Mouse (Mus musculus): ENCODE measurements at regions not wholly inside any gene's neighbourhood (a gene's known extent, or its start where the extent isn't known, plus 50 kb on each side); places are given as distances from the start of the nearest gene placed in this dataset.

DNA sequence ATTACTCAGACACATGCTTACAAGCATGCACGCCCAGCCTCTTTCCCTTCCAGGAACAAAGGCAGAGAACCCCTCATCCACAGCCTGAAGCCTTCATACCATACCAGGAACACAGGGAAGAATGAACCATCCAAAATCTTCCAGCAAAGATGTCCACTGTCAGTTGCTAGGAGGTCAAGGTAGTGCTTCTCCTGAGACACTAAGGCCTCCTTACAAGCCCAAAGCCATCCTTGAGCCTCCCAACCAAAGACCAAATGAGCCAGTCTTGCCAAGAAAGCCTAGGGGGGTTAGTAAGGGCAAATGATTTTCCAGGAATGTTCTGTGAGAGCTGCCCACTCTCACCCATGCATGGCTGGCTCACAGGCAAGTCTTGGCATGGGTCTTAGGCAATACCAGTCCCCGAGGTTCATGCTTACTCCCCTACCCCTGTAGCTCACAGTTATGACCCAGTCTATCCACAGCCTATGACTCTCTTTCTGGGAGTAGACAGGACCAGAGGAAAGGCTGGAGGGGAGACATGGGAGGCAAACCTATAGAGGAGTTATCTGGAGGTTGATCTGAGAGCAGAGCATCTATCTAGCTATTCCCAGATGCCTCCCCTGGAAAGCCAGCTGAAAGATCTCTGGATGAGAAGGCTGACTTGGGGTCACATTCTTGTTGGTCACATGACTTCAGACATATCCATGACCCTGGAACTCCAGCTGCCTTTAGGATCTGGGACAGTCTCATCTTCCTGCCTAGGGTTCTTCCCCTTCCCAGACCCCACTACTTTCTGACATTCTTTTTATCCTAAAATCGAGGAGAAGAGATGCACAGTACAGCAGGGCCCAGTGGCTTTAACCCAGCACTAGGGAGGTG is 112.4 kb downstream of the Zfp36l2 start:
- Histone ChIP-seq H3K9me3 (ENCODE audit: low read length) (no peaks in the 10 kb centered on the region), H3K9ac (replicated peaks; ENCODE audit: low read length) (no peak overlapping the region), H3K36me3 (ENCODE audit: insufficient read depth, low read length) (no peaks in the 10 kb centered on the region), H3K4me3 (ENCODE audit: low read length) (no peak overlapping the region), H3K27me3 (ENCODE audit: insufficient read depth, low read length) (no peaks in the 10 kb centered on the region), H3K27ac (ENCODE audit: low read length) (peak overlapping the region; percentile 69), H3K4me2 (replicated peaks; ENCODE audit: low read depth, low read length) (no peak overlapping the region), H3K4me1 (ENCODE audit: insufficient read depth, low read length) (peaks cover 14% of the 10 kb centered on the region; the same call in 1 of the 2 replicates)
- no peak for ATAC-seq (ENCODE audit: low FRiP score, low TSS enrichment)
- 67% methylated on average over 3 of the region's 3 CpGs for WGBS

DNA sequence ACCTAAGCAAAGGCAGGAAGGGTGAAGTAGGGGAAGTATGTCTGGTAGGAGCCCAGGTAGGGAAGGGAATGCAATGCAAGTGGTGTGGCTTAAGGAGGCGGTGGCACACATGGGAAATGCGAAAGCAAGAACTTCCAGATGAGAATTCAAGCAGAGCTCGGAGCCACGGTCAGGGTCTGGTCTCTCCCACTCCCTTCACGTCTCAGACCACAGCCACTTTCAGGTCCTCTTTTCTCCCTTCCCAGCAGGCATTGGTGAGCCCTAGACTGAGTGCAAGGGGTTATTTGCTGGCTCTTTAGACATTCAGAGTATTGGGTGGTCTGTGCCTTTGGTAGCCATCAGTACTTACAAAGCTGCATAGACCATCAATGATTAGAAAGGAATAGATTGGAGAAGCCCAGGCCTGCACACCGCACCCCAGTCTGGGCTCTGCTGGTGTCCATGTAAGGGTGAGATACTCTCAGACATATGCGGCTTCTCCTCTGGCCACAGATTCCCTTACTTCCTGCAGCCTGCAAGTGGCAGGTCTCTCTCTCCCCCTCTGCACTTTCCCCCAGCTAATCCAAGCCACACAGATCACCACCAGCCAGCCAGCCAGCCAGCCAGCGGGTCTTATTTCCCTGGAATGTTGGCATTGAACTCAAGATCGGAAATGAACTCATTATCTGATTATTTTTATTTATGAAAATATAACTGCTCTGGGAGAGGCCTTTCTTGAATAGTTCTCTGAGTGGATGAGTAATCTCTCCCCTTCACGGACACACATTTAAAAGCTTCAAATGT is 113.6 kb downstream of the Zfp36l2 start:
- ATAC-seq (ENCODE audit: low FRiP score, low TSS enrichment): no peak
- H3K27me3 ChIP-seq (ENCODE audit: insufficient read depth, low read length): no peaks in the 10 kb centered on the region
- no peak overlapping the region for H3K9ac ChIP-seq (replicated peaks; ENCODE audit: low read length)
- peaks cover 14% of the 10 kb centered on the region; the same call in 1 of the 2 replicates for H3K4me1 ChIP-seq (ENCODE audit: insufficient read depth, low read length)
- WGBS: 70% methylated on average over 10 of the region's 10 CpGs
- H3K9me3 ChIP-seq (ENCODE audit: low read length): no peaks in the 10 kb centered on the region
- peak overlapping the region; percentile 69 for H3K27ac ChIP-seq (ENCODE audit: low read length)
- no peaks in the 10 kb centered on the region for H3K36me3 ChIP-seq (ENCODE audit: insufficient read depth, low read length)
- no peak overlapping the region for H3K4me2 ChIP-seq (replicated peaks; ENCODE audit: low read depth, low read length)
- H3K4me3 ChIP-seq (ENCODE audit: low read length): no peak overlapping the region

- H3K36me3 ChIP-seq (ENCODE audit: insufficient read depth, low read length): no peaks in the 10 kb centered on the region
- H3K4me3 ChIP-seq (ENCODE audit: low read length): no peak overlapping the region
- H3K27me3 ChIP-seq (ENCODE audit: insufficient read depth, low read length): no peaks in the 10 kb centered on the region
- peak overlapping the region; percentile 80 for H3K27ac ChIP-seq (ENCODE audit: low read length)
- WGBS: 43% methylated on average over 4 of the region's 4 CpGs
- no peak overlapping the region for H3K4me2 ChIP-seq (replicated peaks; ENCODE audit: low read depth, low read length)
- peak; percentile 53; the same call in 1 of the 2 replicates for ATAC-seq (ENCODE audit: low FRiP score, low TSS enrichment)
- H3K9me3 ChIP-seq (ENCODE audit: low read length): no peaks in the 10 kb centered on the region
- peaks cover 14% of the 10 kb centered on the region; the same call in 1 of the 2 replicates for H3K4me1 ChIP-seq (ENCODE audit: insufficient read depth, low read length)
- no peak overlapping the region for H3K9ac ChIP-seq (replicated peaks; ENCODE audit: low read length)
These were observed 115.2 kb downstream of the Zfp36l2 start for GRCm38 (mm10) chr17:84072426-84073030.

DNA sequence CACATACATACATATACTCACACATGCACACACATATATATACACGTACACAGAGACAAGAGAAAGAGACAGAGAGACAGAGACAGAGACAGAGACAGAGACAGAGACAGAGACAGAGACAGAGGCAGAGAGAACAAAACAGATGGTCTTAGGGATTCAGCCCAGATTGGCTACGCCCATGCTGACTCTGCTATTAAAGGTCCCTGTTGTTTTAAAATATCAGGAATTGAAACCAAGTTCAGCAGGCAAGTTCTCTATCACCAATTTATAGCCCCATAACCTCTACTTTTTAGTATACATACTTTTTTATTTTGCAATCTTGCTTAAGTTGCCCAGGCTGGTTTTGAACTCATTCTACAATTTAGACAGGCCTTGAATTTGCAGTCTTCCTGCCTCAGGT is 115.9 kb downstream of the Zfp36l2 start:
- H3K36me3 ChIP-seq (ENCODE audit: insufficient read depth, low read length): no peaks in the 10 kb centered on the region
- no peaks in the 10 kb centered on the region for H3K27me3 ChIP-seq (ENCODE audit: insufficient read depth, low read length)
- peaks cover 14% of the 10 kb centered on the region; the same call in 1 of the 2 replicates for H3K4me1 ChIP-seq (ENCODE audit: insufficient read depth, low read length)
- no peak overlapping the region for H3K4me3 ChIP-seq (ENCODE audit: low read length)
- WGBS: 84% methylated on average over 2 of the region's 2 CpGs
- no peak for ATAC-seq (ENCODE audit: low FRiP score, low TSS enrichment)
- H3K9ac ChIP-seq (replicated peaks; ENCODE audit: low read length): no peak overlapping the region
- no peak overlapping the region for H3K4me2 ChIP-seq (replicated peaks; ENCODE audit: low read depth, low read length)
- H3K27ac ChIP-seq (ENCODE audit: low read length): no peak overlapping the region
- no peaks in the 10 kb centered on the region for H3K9me3 ChIP-seq (ENCODE audit: low read length)

GRCm38 (mm10) chr17:84070596-84070995 is 117.2 kb downstream of the Zfp36l2 start:
- ATAC-seq (ENCODE audit: low FRiP score, low TSS enrichment): no peak
- peaks cover 14% of the 10 kb centered on the region; the same call in 1 of the 2 replicates for H3K4me1 ChIP-seq (ENCODE audit: insufficient read depth, low read length)

DNA sequence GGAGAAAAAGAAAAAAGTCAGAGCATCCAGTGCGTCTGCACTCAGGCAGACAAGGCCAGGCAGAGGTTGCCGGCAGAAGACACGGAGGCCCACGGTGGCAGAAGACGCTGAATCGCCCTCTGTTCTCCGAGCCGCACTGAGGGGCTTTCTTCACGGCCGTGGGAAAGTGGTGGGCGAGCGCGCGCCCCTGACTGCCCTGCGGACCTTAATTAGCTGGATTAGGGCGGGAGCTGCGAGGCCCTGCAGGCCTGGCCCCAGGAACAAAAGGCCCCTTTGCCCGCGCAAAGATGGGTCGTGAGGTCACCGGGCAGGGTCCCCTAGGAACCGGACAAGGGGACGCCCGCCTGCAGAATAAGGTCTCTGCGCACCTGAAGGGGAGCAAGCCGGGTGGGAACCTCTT is 120.6 kb downstream of the Zfp36l2 start:
- ATAC-seq (ENCODE audit: low FRiP score, low TSS enrichment): no peak
- no peak overlapping the region for H3K4me3 ChIP-seq (ENCODE audit: low read length)
- H3K36me3 ChIP-seq (ENCODE audit: insufficient read depth, low read length): no peaks in the 10 kb centered on the region
- no peaks in the 10 kb centered on the region for H3K27me3 ChIP-seq (ENCODE audit: insufficient read depth, low read length)
- no peaks in the 10 kb centered on the region for H3K4me1 ChIP-seq (ENCODE audit: insufficient read depth, low read length)
- H3K27ac ChIP-seq (ENCODE audit: low read length): no peak overlapping the region
- H3K4me2 ChIP-seq (replicated peaks; ENCODE audit: low read depth, low read length): no peak overlapping the region
- 59% methylated on average over 26 of the region's 26 CpGs for WGBS
- no peak overlapping the region for H3K9ac ChIP-seq (replicated peaks; ENCODE audit: low read length)
- H3K9me3 ChIP-seq (ENCODE audit: low read length): no peaks in the 10 kb centered on the region

More at GRCm38 (mm10) chr17:84070596-84070995, 117.2 kb downstream of the Zfp36l2 start:
- Histone ChIP-seq H3K4me2 (replicated peaks; ENCODE audit: low read depth, low read length) (no peak overlapping the region), H3K9ac (replicated peaks; ENCODE audit: low read length) (no peak overlapping the region), H3K4me3 (ENCODE audit: low read length) (no peak overlapping the region), H3K9me3 (ENCODE audit: low read length) (no peaks in the 10 kb centered on the region), H3K27ac (ENCODE audit: low read length) (no peak overlapping the region), H3K36me3 (ENCODE audit: insufficient read depth, low read length) (no peaks in the 10 kb centered on the region), H3K27me3 (ENCODE audit: insufficient read depth, low read length) (no peaks in the 10 kb centered on the region)
- 39% methylated on average over 3 of the region's 3 CpGs for whole genome bisulfite sequencing

GRCm38 (mm10) chr17:84063791-84064190 is 124.0 kb downstream of the Zfp36l2 start:
- Histone ChIP-seq H3K36me3 (ENCODE audit: insufficient read depth, low read length) (no peaks in the 10 kb centered on the region), H3K27ac (ENCODE audit: low read length) (no peak overlapping the region), H3K9me3 (ENCODE audit: low read length) (no peaks in the 10 kb centered on the region), H3K9ac (replicated peaks; ENCODE audit: low read length) (no peak overlapping the region), H3K4me2 (replicated peaks; ENCODE audit: low read depth, low read length) (no peak overlapping the region), H3K4me1 (ENCODE audit: insufficient read depth, low read length) (0 out of 2 replicates have a peak, but pooled peaks cover 7% of the 10 kb centered on the region), H3K27me3 (ENCODE audit: insufficient read depth, low read length) (no peaks in the 10 kb centered on the region), H3K4me3 (ENCODE audit: low read length) (no peak overlapping the region)
- WGBS: 57% methylated on average over 7 of the region's 7 CpGs
- no peak for ATAC-seq (ENCODE audit: low FRiP score, low TSS enrichment)

GRCm38 (mm10) chr17:84061621-84062020 is 126.1 kb downstream of the Zfp36l2 start:
- WGBS: 70% methylated on average over 6 of the region's 6 CpGs
- no peaks in the 10 kb centered on the region for H3K9me3 ChIP-seq (ENCODE audit: low read length)
- no peak overlapping the region for H3K9ac ChIP-seq (replicated peaks; ENCODE audit: low read length)
- peaks cover 21% of the 10 kb centered on the region; the same call in 1 of the 2 replicates for H3K4me1 ChIP-seq (ENCODE audit: insufficient read depth, low read length)
- H3K4me2 ChIP-seq (replicated peaks; ENCODE audit: low read depth, low read length): no peak overlapping the region
- no peak overlapping the region for H3K4me3 ChIP-seq (ENCODE audit: low read length)
- no peak for ATAC-seq (ENCODE audit: low FRiP score, low TSS enrichment)
- no peak overlapping the region for H3K27ac ChIP-seq (ENCODE audit: low read length)
- no peaks in the 10 kb centered on the region for H3K36me3 ChIP-seq (ENCODE audit: insufficient read depth, low read length)
- H3K27me3 ChIP-seq (ENCODE audit: insufficient read depth, low read length): no peaks in the 10 kb centered on the region

- H3K27ac ChIP-seq (ENCODE audit: low read length): no peak overlapping the region
These were observed 131.3 kb downstream of the Zfp36l2 start for GRCm38 (mm10) chr17:84056469-84056868.

More at GRCm38 (mm10) chr17:84056469-84056868, 131.3 kb downstream of the Zfp36l2 start:
- Histone ChIP-seq H3K4me1 (ENCODE audit: insufficient read depth, low read length) (peaks cover 21% of the 10 kb centered on the region; the same call in 1 of the 2 replicates), H3K4me3 (ENCODE audit: low read length) (no peak overlapping the region), H3K27me3 (ENCODE audit: insufficient read depth, low read length) (no peaks in the 10 kb centered on the region), H3K4me2 (replicated peaks; ENCODE audit: low read depth, low read length) (no peak overlapping the region), H3K9me3 (ENCODE audit: low read length) (no peaks in the 10 kb centered on the region), H3K9ac (replicated peaks; ENCODE audit: low read length) (no peak overlapping the region), H3K36me3 (ENCODE audit: insufficient read depth, low read length) (no peaks in the 10 kb centered on the region)
- no peak for ATAC-seq (ENCODE audit: low FRiP score, low TSS enrichment)
- 88% methylated on average over 4 of the region's 4 CpGs for WGBS
